Mouse (Mus musculus) bone marrow macrophage, adult 2 months (primary cell): ENCODE results near the gene Timp4.

Source experiments
- CTCF ChIP-seq: IDR thresholded peaks from 2 replicates; pipeline ENCODE4 v1.5.1; 2012; ENCODE audit warnings: low read depth, mild to moderate bottlenecking, low read length, moderate library complexity
- POLR2A ChIP-seq: IDR thresholded peaks from 2 replicates; pipeline ENCODE4 v1.6.1; 2012; ENCODE audit warnings: mild to moderate bottlenecking, low read depth, low read length, borderline replicate concordance

- no peak for TF ChIP-seq POLR2A
- TF ChIP-seq CTCF = no peak
Observed at GRCm38 (mm10) chr6:115251531-115251985, 447 bp downstream of the Timp4 start.
